Mouse (Mus musculus) small intestine, adult 2 months (tissue): ENCODE measurements around the gene Ccer2.

ENCODE experiments used
- CTCF ChIP-seq: fragments of 200-500 bp; IDR thresholded peaks from 2 replicates; pipeline ENCODE4 v1.5.1; 2012; ENCODE audit warnings: low read depth, mild to moderate bottlenecking, control low read depth, inconsistent platforms, low read length, moderate library complexity, mixed read lengths; ENCODE audit not compliant: insufficient replicate concordance, insufficient read length; ENCODE audit errors: extremely low read depth
- POLR2A ChIP-seq: fragments of 200-500 bp; IDR thresholded peaks from 2 replicates; pipeline ENCODE4 v1.6.1; 2012; ENCODE audit warnings: low read depth, mild to moderate bottlenecking, control low read depth, inconsistent platforms, low read length, moderate library complexity

DNA sequence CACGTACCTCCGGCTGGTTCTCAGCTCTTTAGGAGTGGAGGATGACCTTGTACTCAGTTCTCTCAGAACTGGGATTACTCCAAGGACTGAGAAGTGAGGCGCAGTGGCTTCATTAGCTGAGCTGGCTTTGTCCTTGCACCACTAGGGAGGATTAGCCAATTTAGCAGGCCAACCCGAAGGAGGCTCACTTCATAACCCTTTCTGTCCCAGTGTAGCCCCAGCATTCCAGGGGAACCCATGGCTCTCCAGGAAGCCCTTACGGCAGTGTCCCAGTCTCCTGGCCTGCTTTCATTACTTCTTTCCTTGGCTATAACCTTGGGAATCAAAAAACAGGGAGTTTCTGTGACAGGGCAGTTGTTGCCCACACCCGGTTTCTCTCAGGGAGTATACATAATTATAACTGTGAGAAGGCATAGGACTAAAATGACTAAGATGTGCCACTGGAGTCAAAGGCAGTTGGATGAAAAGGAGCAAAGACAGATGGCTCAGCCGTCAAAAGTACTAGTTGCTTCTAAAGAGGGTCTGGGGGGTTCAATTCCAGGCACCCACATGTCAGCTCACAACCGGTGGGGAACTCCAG lies 51.8 kb downstream of the Ccer2 start:
- TF ChIP-seq CTCF: no peak
- TF ChIP-seq POLR2A: no peak
